Mouse (Mus musculus): Measurements from ENCODE around the gene Slc35e3.

The Slc35e3 gene

DNA sequence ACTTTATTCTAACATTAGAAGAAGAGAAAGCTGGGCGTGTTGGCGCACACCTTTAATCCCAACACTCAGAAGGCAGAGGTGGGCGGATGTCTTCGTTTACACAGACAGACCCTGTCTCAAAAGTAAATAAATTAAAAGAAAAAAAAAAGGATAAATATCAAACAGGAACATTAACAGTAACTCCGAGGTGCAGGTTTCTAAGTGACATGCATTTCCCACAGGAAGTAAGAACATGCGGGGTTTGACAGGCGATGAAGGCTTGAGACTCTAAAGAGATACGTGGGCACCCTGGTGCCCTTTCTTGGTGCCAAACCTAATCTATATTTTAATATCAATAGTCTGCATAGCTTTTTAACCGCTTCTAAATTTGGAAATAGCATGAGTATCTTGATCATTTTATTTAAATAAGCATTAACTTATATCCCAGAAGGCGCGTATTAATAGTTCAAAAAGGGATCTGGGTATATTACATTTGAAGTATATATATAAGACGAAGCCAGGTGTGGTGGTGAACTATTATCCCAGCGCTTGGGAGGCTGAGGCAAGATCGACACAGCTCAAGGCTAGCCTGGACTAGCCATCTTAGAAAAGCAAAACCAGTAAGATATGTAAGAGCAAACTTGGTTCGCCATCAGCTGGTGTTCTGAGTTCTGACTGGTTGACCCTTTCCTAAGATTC, 60.9 kb downstream of the Slc35e3 start:
- DNase-seq (ENCODE audit: low spot score in 2 of 2), result no peak

- no peak for DNase-seq (ENCODE audit: low spot score in 2 of 2)
Observed at GRCm38 (mm10) chr10:117684298-117685170, 61.6 kb downstream of the Slc35e3 start.

DNA sequence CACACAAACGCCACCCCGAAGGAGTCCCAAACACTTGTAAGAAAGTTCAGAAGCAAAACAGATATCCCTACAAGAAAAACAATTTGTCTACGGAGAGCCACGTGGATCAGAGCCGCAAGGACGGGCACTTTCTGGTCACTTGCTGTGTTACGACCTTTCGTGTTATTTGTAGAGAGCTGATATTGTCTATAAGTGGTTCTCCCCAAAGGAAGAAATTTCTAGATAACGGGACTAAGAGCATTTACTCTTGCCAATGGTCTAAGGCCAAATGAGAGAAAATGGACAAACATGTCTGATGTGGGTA, 62.5 kb downstream of the Slc35e3 start:
- no peak for DNase-seq (ENCODE audit: low spot score in 2 of 2)

Measured in thymus, postnatal 10 days (tissue).